Mouse (Mus musculus) olfactory bulb, adult 2 months (tissue): ENCODE measurements around the gene Gm45713.

Experiments used
- CTCF ChIP-seq: fragments of 200-500 bp; IDR thresholded peaks from 2 replicates; pipeline ENCODE4 v1.5.1; 2012; ENCODE audit warnings: low read depth, mild to moderate bottlenecking, low read length, moderate library complexity; ENCODE audit not compliant: insufficient read depth
- POLR2A ChIP-seq: fragments of 200-500 bp; IDR thresholded peaks from 2 replicates; pipeline ENCODE4 v1.6.1; 2012; ENCODE audit warnings: mild to moderate bottlenecking, low read depth, low read length, moderate library complexity; ENCODE audit not compliant: insufficient read depth

DNA sequence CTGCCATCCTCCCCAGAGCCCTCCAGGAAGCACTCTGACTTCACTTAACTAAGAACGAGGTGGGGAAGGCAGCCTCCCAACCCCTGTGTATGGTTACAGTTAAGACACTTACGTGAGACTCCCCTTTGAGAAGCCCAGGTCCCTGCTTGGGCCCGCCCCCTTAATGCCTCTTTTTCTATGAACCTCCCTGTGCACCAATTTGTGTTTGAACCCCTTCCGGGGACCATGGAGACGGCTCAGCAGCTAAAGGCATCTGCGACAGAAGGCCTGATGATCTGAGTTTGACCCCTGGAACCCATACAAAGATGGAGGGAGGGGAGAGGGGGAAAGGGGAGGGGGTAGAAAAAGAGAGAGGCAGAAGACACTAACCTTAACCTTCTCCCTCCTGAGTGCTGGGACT is 29.6 kb downstream of the Gm45713 start:
- TF ChIP-seq POLR2A: no peak
- no peak for TF ChIP-seq CTCF
